Mouse (Mus musculus) T-helper 2 cell (primary cell): Measurements from ENCODE around the gene Phactr4.

Source experiments
- in situ Hi-C: fragments of 300-600 bp; cut with MboI, MseI; formaldehyde crosslinking; loops from one replicate; pipeline ENCODE4 v1.15.1; 2025; ENCODE audit warnings: high pct_unique_total_duplicates

Gene Phactr4

GRCm38 (mm10) chr4:132369953-132370750 is 52.1 kb downstream of the Phactr4 start:
- in situ Hi-C loops = no loop called here

GRCm38 (mm10) chr4:132367480-132368201 is 54.6 kb downstream of the Phactr4 start:
- in situ Hi-C loops = no loop called here

GRCm38 (mm10) chr4:132365450-132366060 is 56.7 kb downstream of the Phactr4 start:
- in situ Hi-C loops = no loop called here

- in situ Hi-C loops = no loop called here
These were observed 58.8 kb downstream of the Phactr4 start for GRCm38 (mm10) chr4:132363487-132363886.

- in situ Hi-C loops = no loop called here
These were observed 62.8 kb downstream of the Phactr4 start for GRCm38 (mm10) chr4:132359510-132359909.

- in situ Hi-C loops = no loop called here
These were observed 66.1 kb downstream of the Phactr4 start for GRCm38 (mm10) chr4:132356170-132356569.

- in situ Hi-C loops = no loop called here
These were observed 66.9 kb downstream of the Phactr4 start for GRCm38 (mm10) chr4:132355403-132355802.

GRCm38 (mm10) chr4:132354571-132354970 is 67.7 kb downstream of the Phactr4 start:
- in situ Hi-C loops = no loop called here

GRCm38 (mm10) chr4:132353481-132353885 is 68.8 kb downstream of the Phactr4 start, which contains the start of gene Rcc1:
Gene Rcc1 (minus strand): TSS chr4:132353605.
- in situ Hi-C loops = no loop called here

GRCm38 (mm10) chr4:132352739-132353138 is 69.5 kb downstream of the Phactr4 start:
- in situ Hi-C loops = no loop called here

- in situ Hi-C loops = no loop called here
These were observed 70.9 kb downstream of the Phactr4 start for GRCm38 (mm10) chr4:132351401-132351800.

- in situ Hi-C loops = no loop called here
These were observed 71.4 kb downstream of the Phactr4 start for GRCm38 (mm10) chr4:132350854-132351253.

- in situ Hi-C loops = no loop called here
These were observed 72.1 kb downstream of the Phactr4 start for GRCm38 (mm10) chr4:132350123-132350740.

GRCm38 (mm10) chr4:132349495-132350122 is 72.7 kb downstream of the Phactr4 start:
- in situ Hi-C loops = no loop called here

GRCm38 (mm10) chr4:132346661-132347060 is 75.6 kb downstream of the Phactr4 start:
- in situ Hi-C loops = no loop called here

- in situ Hi-C loops = no loop called here
These were observed 76.0 kb downstream of the Phactr4 start for GRCm38 (mm10) chr4:132346261-132346660.

GRCm38 (mm10) chr4:132345843-132346212 is 76.5 kb downstream of the Phactr4 start:
- in situ Hi-C loops = no loop called here

- in situ Hi-C loops = no loop called here
These were observed 77.0 kb downstream of the Phactr4 start for GRCm38 (mm10) chr4:132345135-132345842.

GRCm38 (mm10) chr4:132344403-132345134 is 77.7 kb downstream of the Phactr4 start:
- in situ Hi-C loops = no loop called here

GRCm38 (mm10) chr4:132341451-132341850 is 80.8 kb downstream of the Phactr4 start:
- in situ Hi-C loops = no loop called here
